Mouse (Mus musculus): ENCODE measurements around the gene Ccnt1.

Gene Ccnt1

GRCm38 (mm10) chr15:98507321-98507720 is 63.4 kb downstream of the Ccnt1 start:
- no peak for DNase-seq

GRCm38 (mm10) chr15:98506253-98506957 is 64.3 kb downstream of the Ccnt1 start:
- no peak for DNase-seq

- DNase-seq: no peak
Measured at GRCm38 (mm10) chr15:98504514-98504913, 66.2 kb downstream of the Ccnt1 start.

- DNase-seq: no peak
Measured at GRCm38 (mm10) chr15:98503317-98503716, 67.4 kb downstream of the Ccnt1 start.

- DNase-seq: no peak
Measured at GRCm38 (mm10) chr15:98497631-98498030, 73.1 kb downstream of the Ccnt1 start.

- DNase-seq: no peak
Measured at GRCm38 (mm10) chr15:98492102-98492501, 78.6 kb downstream of the Ccnt1 start, which contains the start of gene Olfr279. TSS of gene Olfr279 (plus strand) at chr15:98492402.

- no peak for DNase-seq
Measured at GRCm38 (mm10) chr15:98491332-98491731, 79.4 kb downstream of the Ccnt1 start.

All from layer of hippocampus, adult 9-11 months (tissue).